Mouse (Mus musculus): ENCODE measurements around the gene Btbd35f30. TPM values are rescaled to one million over a fixed set of nuclear protein-coding genes. Genes with fewer than 3 reads are reported as not detected.

The Btbd35f30 gene
- not detected for polyA plus RNA-seq (2012; fragmentation: generic; extraction: Trizol)

DNA sequence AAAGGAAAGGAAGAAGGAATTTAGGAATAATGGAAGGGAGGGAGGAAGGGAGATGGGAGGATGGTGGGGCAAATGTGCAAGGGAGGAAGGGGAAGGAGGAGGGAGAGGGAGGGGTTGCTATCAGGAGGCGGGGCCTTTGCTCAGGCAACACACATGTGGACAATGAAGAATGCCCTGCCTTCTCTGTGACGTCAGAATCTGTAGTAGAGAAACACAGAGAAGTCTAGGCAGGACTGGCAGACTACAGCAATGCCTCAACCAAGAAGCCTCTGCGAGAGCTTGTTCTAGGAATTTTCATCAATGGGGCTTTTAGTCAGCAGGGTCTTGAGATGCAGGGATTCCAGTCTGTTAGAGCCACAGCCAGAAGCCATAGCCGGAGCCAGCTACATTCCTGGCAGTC is at the start of gene Btbd35f30:
Btbd35f30 (plus strand) TSS at position 301 of the 400 bp plus-strand sequence.

DNA sequence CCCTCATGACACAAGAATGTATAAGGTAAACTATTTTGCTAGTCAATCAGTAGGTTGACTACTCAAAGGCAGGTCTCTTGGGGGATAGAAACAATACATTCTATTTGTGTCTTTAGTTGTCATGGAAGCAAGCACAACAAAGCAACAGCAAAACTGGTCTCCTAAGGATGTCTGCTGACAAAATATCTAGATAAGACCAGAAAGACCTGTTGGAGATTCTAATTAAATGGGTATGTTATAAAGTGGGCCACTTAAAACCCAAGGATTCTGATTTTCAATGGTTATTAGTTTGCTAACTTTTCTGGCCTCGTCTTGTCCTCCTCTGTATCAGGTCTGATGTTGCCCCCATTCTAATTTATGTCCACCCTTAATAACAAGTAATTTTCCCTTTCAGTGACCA is 47.0 kb downstream of the Btbd35f30 start, which contains the start of gene Gm21789:
Gm21789 (plus strand) TSS at position 301 of the 400 bp plus-strand sequence.

Other genes with a start within 250 kb of the Btbd35f30 start
- gene Gm5926, start 243.9 kb upstream of the Btbd35f30 start, polyA plus RNA-seq (2012; fragmentation: generic; extraction: Trizol), result not detected
- gene Btbd35f21, start 168.5 kb upstream of the Btbd35f30 start, polyA plus RNA-seq (2012; fragmentation: generic; extraction: Trizol), result not detected
- gene Gm21789, start 47.1 kb downstream of the Btbd35f30 start, polyA plus RNA-seq (2012; fragmentation: generic; extraction: Trizol), result not detected
- gene Btbd35f5, start 79.3 kb downstream of the Btbd35f30 start, polyA plus RNA-seq (2012; fragmentation: generic; extraction: Trizol), result not detected

Data from C3H10T1/2 (cell line).